Mouse (Mus musculus): ENCODE data around the gene Igfbp1. TPM values are rescaled to one million over a fixed set of nuclear protein-coding genes. Genes with fewer than 3 reads are reported as not detected.

The Igfbp1 gene
- polyA plus RNA-seq, 1 experiment from 2014 or later = 339 TPM

DNA sequence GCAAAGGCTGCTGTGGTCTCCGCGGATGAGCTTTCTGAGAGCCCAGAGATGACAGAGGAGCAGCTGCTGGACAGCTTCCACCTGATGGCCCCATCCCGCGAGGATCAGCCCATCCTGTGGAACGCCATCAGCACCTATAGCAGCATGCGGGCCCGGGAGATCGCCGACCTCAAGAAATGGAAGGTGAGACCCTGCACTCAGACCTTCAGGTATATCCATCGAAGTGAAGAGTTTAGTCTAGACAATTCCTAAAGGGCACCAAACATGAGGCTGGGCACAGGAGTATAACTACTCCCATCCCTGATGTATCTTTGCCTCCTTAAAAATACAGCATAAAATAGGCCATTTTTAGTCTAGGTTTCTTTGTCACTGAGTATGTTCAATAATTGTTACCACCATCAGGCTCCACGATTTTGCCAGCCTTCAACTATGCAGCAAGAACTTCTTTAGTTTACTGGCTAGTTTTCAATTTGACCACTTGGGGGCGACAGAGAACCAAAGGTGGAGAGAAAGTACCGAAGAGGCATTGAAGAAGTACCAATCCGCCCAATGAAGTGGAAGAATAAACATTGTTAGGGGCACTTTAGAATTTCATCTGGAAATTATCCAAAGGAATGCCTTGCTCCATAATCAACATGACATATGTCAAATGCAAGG, 2.3 kb downstream of the Igfbp1 start:
- no peak for ATAC-seq (ENCODE audit: low read depth)
- H3K27me3 ChIP-seq (ENCODE audit: control insufficient read depth, insufficient read depth, low read depth, low read length) = no peaks in the 10 kb centered on the region
- H3K4me1 ChIP-seq (ENCODE audit: control insufficient read depth, low read depth, low read length) = no peaks in the 10 kb centered on the region
- H3K4me2 ChIP-seq (ENCODE audit: low read depth, low read length) = 0 out of 2 replicates have a peak overlapping the region, but pooled peaks have one; percentile 2
- H3K9me3 ChIP-seq (replicated peaks; ENCODE audit: control insufficient read depth, low read length) = no peaks in the 10 kb centered on the region
- H3K9ac ChIP-seq (ENCODE audit: low read depth, low read length) = no peak overlapping the region
- H3K27ac ChIP-seq (ENCODE audit: low read length) = no peak overlapping the region
- peak overlapping the region; percentile 47 for H3K4me3 ChIP-seq (ENCODE audit: low read depth, low read length)
- no peaks in the 10 kb centered on the region for H3K36me3 ChIP-seq (ENCODE audit: control insufficient read depth, insufficient read depth)
- WGBS (ENCODE audit: insufficient replicate concordance) = 39% methylated on average over 14 of the region's 14 CpGs

GRCm38 (mm10) chr11:7200393-7200783, 2.8 kb downstream of the Igfbp1 start:
- no peaks in the 10 kb centered on the region for H3K4me1 ChIP-seq (ENCODE audit: control insufficient read depth, low read depth, low read length)
- no peak overlapping the region for H3K4me2 ChIP-seq (ENCODE audit: low read depth, low read length)
- ATAC-seq (ENCODE audit: low read depth) = no peak
- WGBS (ENCODE audit: insufficient replicate concordance) = 66% methylated on average over 9 of the region's 9 CpGs
- H3K27me3 ChIP-seq (ENCODE audit: control insufficient read depth, insufficient read depth, low read depth, low read length) = no peaks in the 10 kb centered on the region
- no peak overlapping the region for H3K4me3 ChIP-seq (ENCODE audit: low read depth, low read length)
- H3K27ac ChIP-seq (ENCODE audit: low read length) = no peak overlapping the region
- H3K9me3 ChIP-seq (replicated peaks; ENCODE audit: control insufficient read depth, low read length) = no peaks in the 10 kb centered on the region
- no peaks in the 10 kb centered on the region for H3K36me3 ChIP-seq (ENCODE audit: control insufficient read depth, insufficient read depth)
- H3K9ac ChIP-seq (ENCODE audit: low read depth, low read length) = no peak overlapping the region

DNA sequence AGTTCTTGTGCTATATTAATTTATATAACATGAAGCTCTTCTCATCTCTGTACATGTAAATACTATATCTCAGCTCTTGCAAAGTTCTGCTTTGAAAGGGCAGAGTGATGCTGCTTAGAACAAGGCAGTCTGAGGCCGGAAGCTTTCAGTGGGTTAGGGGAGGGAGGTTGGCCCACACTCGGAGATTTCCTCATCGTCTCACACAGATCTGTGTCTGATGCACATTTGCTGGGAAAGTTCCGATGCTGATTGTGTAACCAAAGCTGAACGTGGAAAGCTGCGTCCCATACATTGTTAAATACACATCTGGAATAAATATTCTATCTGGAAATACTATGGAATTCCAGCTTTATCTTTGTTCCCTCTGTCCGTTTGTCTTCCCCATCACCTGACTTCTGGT, 4.6 kb downstream of the Igfbp1 start:
- ATAC-seq (ENCODE audit: low read depth) = no peak
- H3K4me3 ChIP-seq (ENCODE audit: low read depth, low read length) = no peak overlapping the region
- H3K9ac ChIP-seq (ENCODE audit: low read depth, low read length) = no peak overlapping the region
- no peaks in the 10 kb centered on the region for H3K27me3 ChIP-seq (ENCODE audit: control insufficient read depth, insufficient read depth, low read depth, low read length)
- H3K4me2 ChIP-seq (ENCODE audit: low read depth, low read length) = no peak overlapping the region
- WGBS (ENCODE audit: insufficient replicate concordance) = 54% methylated on average over 7 of the region's 7 CpGs
- H3K9me3 ChIP-seq (replicated peaks; ENCODE audit: control insufficient read depth, low read length) = no peaks in the 10 kb centered on the region
- H3K36me3 ChIP-seq (ENCODE audit: control insufficient read depth, insufficient read depth) = no peaks in the 10 kb centered on the region
- no peaks in the 10 kb centered on the region for H3K4me1 ChIP-seq (ENCODE audit: control insufficient read depth, low read depth, low read length)
- H3K27ac ChIP-seq (ENCODE audit: low read length) = no peak overlapping the region

DNA sequence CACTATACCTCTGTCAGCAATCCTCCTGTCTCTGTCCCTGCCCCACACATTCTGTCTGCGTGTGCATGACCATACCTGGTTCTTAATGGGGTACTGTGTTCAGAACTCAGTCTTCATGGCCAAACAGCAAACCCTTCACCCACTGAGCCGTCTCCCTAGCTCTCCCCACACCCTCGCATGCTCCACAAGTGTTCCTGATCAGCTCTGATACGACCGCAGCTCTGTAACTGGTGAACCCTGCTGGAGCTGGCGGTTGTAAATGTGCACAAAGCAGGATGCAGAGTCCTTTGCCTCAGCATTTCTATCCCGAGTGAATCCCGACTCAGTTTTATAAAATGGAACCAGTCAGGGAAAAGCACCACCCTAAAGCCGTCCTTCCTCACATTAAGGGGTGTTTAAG, 6.3 kb downstream of the Igfbp1 start:
- Histone ChIP-seq H3K9me3 (replicated peaks; ENCODE audit: control insufficient read depth, low read length) (no peaks in the 10 kb centered on the region), H3K4me3 (ENCODE audit: low read depth, low read length) (no peak overlapping the region), H3K27me3 (ENCODE audit: control insufficient read depth, insufficient read depth, low read depth, low read length) (no peaks in the 10 kb centered on the region), H3K9ac (ENCODE audit: low read depth, low read length) (no peak overlapping the region), H3K4me1 (ENCODE audit: control insufficient read depth, low read depth, low read length) (no peaks in the 10 kb centered on the region), H3K27ac (ENCODE audit: low read length) (no peak overlapping the region), H3K4me2 (ENCODE audit: low read depth, low read length) (no peak overlapping the region), H3K36me3 (ENCODE audit: control insufficient read depth, insufficient read depth) (no peaks in the 10 kb centered on the region)
- ATAC-seq (ENCODE audit: low read depth) = peak; percentile 10; the same call in 1 of the 2 replicates
- 61% methylated on average over 9 of the region's 9 CpGs for WGBS (ENCODE audit: insufficient replicate concordance)

GRCm38 (mm10) chr11:7210343-7210742, 12.8 kb downstream of the Igfbp1 start:
- ATAC-seq (ENCODE audit: low read depth) = no peak
- Histone ChIP-seq H3K27me3 (ENCODE audit: control insufficient read depth, insufficient read depth, low read depth, low read length) (peaks cover 43% of the 10 kb centered on the region), H3K9ac (ENCODE audit: low read depth, low read length) (no peak overlapping the region), H3K9me3 (replicated peaks; ENCODE audit: control insufficient read depth, low read length) (no peaks in the 10 kb centered on the region), H3K4me2 (ENCODE audit: low read depth, low read length) (no peak overlapping the region), H3K4me1 (ENCODE audit: control insufficient read depth, low read depth, low read length) (no peaks in the 10 kb centered on the region; the same call in 1 of the 2 replicates), H3K27ac (ENCODE audit: low read length) (no peak overlapping the region), H3K36me3 (ENCODE audit: control insufficient read depth, insufficient read depth) (no peaks in the 10 kb centered on the region), H3K4me3 (ENCODE audit: low read depth, low read length) (no peak overlapping the region)
- 15% methylated on average over 6 of the region's 6 CpGs for WGBS (ENCODE audit: insufficient replicate concordance)

- H3K4me1 ChIP-seq (ENCODE audit: control insufficient read depth, low read depth, low read length) = no peaks in the 10 kb centered on the region; the same call in 1 of the 2 replicates
- no peak overlapping the region for H3K4me3 ChIP-seq (ENCODE audit: low read depth, low read length)
- H3K9ac ChIP-seq (ENCODE audit: low read depth, low read length) = no peak overlapping the region
- H3K36me3 ChIP-seq (ENCODE audit: control insufficient read depth, insufficient read depth) = no peaks in the 10 kb centered on the region
- H3K9me3 ChIP-seq (replicated peaks; ENCODE audit: control insufficient read depth, low read length) = no peaks in the 10 kb centered on the region
- WGBS (ENCODE audit: insufficient replicate concordance) = 30% methylated on average over 9 of the region's 9 CpGs
- no peak for ATAC-seq (ENCODE audit: low read depth)
- H3K27me3 ChIP-seq (ENCODE audit: control insufficient read depth, insufficient read depth, low read depth, low read length) = peaks cover 46% of the 10 kb centered on the region
- H3K4me2 ChIP-seq (ENCODE audit: low read depth, low read length) = no peak overlapping the region
- no peak overlapping the region for H3K27ac ChIP-seq (ENCODE audit: low read length)
Measured at GRCm38 (mm10) chr11:7211211-7211610, 13.6 kb downstream of the Igfbp1 start.

GRCm38 (mm10) chr11:7212126-7212798, 14.7 kb downstream of the Igfbp1 start:
- no peaks in the 10 kb centered on the region for H3K9me3 ChIP-seq (replicated peaks; ENCODE audit: control insufficient read depth, low read length)
- WGBS (ENCODE audit: insufficient replicate concordance) = 15% methylated on average over 17 of the region's 17 CpGs
- H3K36me3 ChIP-seq (ENCODE audit: control insufficient read depth, insufficient read depth) = no peaks in the 10 kb centered on the region
- H3K4me2 ChIP-seq (ENCODE audit: low read depth, low read length) = no peak overlapping the region
- H3K4me3 ChIP-seq (ENCODE audit: low read depth, low read length) = no peak overlapping the region
- no peak overlapping the region for H3K27ac ChIP-seq (ENCODE audit: low read length)
- no peak for ATAC-seq (ENCODE audit: low read depth)
- H3K9ac ChIP-seq (ENCODE audit: low read depth, low read length) = no peak overlapping the region
- no peaks in the 10 kb centered on the region; the same call in 1 of the 2 replicates for H3K4me1 ChIP-seq (ENCODE audit: control insufficient read depth, low read depth, low read length)
- peaks cover 46% of the 10 kb centered on the region for H3K27me3 ChIP-seq (ENCODE audit: control insufficient read depth, insufficient read depth, low read depth, low read length)

DNA sequence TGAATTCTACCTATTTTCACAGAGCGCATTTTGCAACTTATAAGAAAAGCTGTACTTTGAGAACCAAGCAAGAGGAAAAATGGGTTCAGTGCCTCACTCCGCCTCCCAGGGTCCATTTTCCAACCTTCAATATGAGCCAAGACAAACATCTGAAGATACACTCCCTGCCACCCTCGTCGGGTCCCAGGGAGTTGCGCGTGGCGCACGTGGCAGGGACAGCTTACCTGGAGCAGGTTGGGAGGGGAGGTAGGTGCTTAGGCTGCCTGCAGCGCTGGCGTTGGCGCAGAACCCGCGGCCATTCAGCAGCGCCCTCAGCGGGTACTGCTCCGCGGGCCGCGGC, 15.5 kb downstream of the Igfbp1 start:
- Histone ChIP-seq H3K4me3 (ENCODE audit: low read depth, low read length) (peak overlapping the region; percentile 47), H3K27me3 (ENCODE audit: control insufficient read depth, insufficient read depth, low read depth, low read length) (peaks cover 46% of the 10 kb centered on the region), H3K27ac (ENCODE audit: low read length) (no peak overlapping the region), H3K4me1 (ENCODE audit: control insufficient read depth, low read depth, low read length) (no peaks in the 10 kb centered on the region; the same call in 1 of the 2 replicates), H3K9me3 (replicated peaks; ENCODE audit: control insufficient read depth, low read length) (no peaks in the 10 kb centered on the region), H3K9ac (ENCODE audit: low read depth, low read length) (no peak overlapping the region), H3K4me2 (ENCODE audit: low read depth, low read length) (peak overlapping the region; percentile 56), H3K36me3 (ENCODE audit: control insufficient read depth, insufficient read depth) (no peaks in the 10 kb centered on the region)
- WGBS (ENCODE audit: insufficient replicate concordance) = 3% methylated on average over 19 of the region's 19 CpGs
- no peak for ATAC-seq (ENCODE audit: low read depth)

Data from liver, embryonic 16.5 days (tissue).